Mouse (Mus musculus) midbrain, postnatal 0 days (tissue): Measurements from ENCODE around the gene Slc35a3. TPM values are rescaled to one million over a fixed set of nuclear protein-coding genes. Genes with fewer than 3 reads are reported as not detected.

Experiments
- ATAC-seq: fragments of 200-750 bp; cut with Nextera tagmentation; 2 replicates; pipeline ENCODE4 v1.8.0; 2017; ENCODE audit warnings: moderate number of reproducible peaks, mild to moderate bottlenecking, moderate TSS enrichment, moderate library complexity; ENCODE audit not compliant: low FRiP score
- DNase-seq: peaks from one replicate; pipeline ENCODE4 v3.0.0-alpha.2; 2015; ENCODE audit warnings: low spot score
- H3K27ac ChIP-seq: fragments of 300-500 bp; sonication (generic); 2 replicates; pipeline ENCODE4 v1.5.1; 2014; ENCODE audit warnings: low read depth, mild to moderate bottlenecking, low read length, mixed read lengths
- H3K27me3 ChIP-seq: fragments of 300-500 bp; sonication (generic); 2 replicates; pipeline ENCODE4 v1.6.1; 2014; ENCODE audit warnings: low read length, control low read depth, mixed read lengths; ENCODE audit not compliant: insufficient read depth
- H3K36me3 ChIP-seq: fragments of 300-500 bp; sonication (generic); 2 replicates; pipeline ENCODE4 v1.6.1; 2014; ENCODE audit warnings: low read length, control low read depth, mixed read lengths; ENCODE audit not compliant: insufficient read depth
- H3K4me1 ChIP-seq: fragments of 300-500 bp; sonication (generic); 2 replicates; pipeline ENCODE4 v1.6.1; 2014; ENCODE audit warnings: mild to moderate bottlenecking, control low read depth, antibody characterized with exemption, low read length, mixed read lengths; ENCODE audit not compliant: insufficient read depth
- H3K4me2 ChIP-seq: fragments of 300-500 bp; sonication (generic); 2 replicates; pipeline ENCODE4 v1.6.1; 2014; ENCODE audit warnings: low read depth, mild to moderate bottlenecking, low read length, mixed read lengths; ENCODE audit not compliant: poor library complexity, severe bottlenecking
- H3K4me3 ChIP-seq: fragments of 300-500 bp; sonication (generic); 2 replicates; pipeline ENCODE4 v1.5.1; 2014; ENCODE audit warnings: low read depth, mild to moderate bottlenecking, low read length, moderate library complexity
- H3K9ac ChIP-seq: fragments of 300-500 bp; sonication (generic); replicated peaks from 2 replicates; pipeline ENCODE4 v1.6.1; 2014; ENCODE audit warnings: mild to moderate bottlenecking, low read length, moderate library complexity, mixed read lengths; ENCODE audit not compliant: poor library complexity, severe bottlenecking
- H3K9me3 ChIP-seq: fragments of 300-500 bp; sonication (generic); 2 replicates; pipeline ENCODE4 v1.6.1; 2016; ENCODE audit warnings: low read length, control low read depth
- CTCF ChIP-seq: IDR thresholded peaks from 2 replicates; pipeline ENCODE4 v1.5.1; 2016; ENCODE audit warnings: antibody characterized with exemption, mild to moderate bottlenecking
- WGBS: fragments of 180-500 bp; shearing (Covaris S2); extraction: QIAGEN DNeasy Blood & Tissue Kit; methylation state at CpG from one replicate; pipeline ENCODE4 v1.1.7; 2014; 5-methylcytosine and 5-hydroxymethylcytosine counted together
- polyA plus RNA-seq: library from polyadenylated mRNA; unstranded; fragments of >200 nt; fragmentation: Nextera tagmentation; extraction: Ambion mirVana; gene quantifications from 2 replicates; pipeline ENCODE4 v1.2.1, GENCODE M21; 2015
- total RNA-seq: library from RNA; depleted of rRNA; stranded (reverse); fragments of >200 nt; gene quantifications from 2 replicates; pipeline ENCODE4 v1.2.3, GENCODE M21; 2014

The Slc35a3 gene
- total and polyA plus RNA-seq, 2 experiments from 2014 or later = 6.2 to 18.9 TPM

DNA sequence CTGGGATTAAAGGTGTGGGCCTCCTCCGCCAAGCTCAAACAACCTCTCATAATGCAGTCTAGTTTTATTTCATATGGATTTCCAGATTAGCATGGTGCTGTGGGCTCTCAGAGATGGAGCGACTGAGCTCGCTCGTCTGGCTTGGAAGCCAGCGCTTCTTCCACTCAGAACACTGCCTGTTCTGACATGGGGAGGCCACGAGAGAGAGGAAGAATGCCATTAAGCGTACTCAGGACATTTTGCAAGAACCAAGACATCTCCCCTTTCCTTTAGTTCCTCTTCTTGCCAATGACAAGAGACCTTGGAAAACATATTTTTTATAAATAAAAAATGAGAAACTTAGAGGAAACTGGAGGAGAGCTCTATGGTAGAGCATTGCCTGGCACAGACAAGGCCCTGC lies 63.8 kb downstream of the Slc35a3 start:
- Histone ChIP-seq H3K4me1 (no peaks in the 10 kb centered on the region), H3K4me3 (no peak overlapping the region), H3K9ac (no peak overlapping the region), H3K36me3 (peaks cover 27% of the 10 kb centered on the region), H3K9me3 (no peaks in the 10 kb centered on the region), H3K4me2 (no peak overlapping the region), H3K27me3 (no peaks in the 10 kb centered on the region), H3K27ac (no peak overlapping the region)
- TF ChIP-seq CTCF = no peak
- no peak for ATAC-seq
- WGBS = 93% methylated on average over 7 of the region's 7 CpGs
- DNase-seq = no peak

GRCm38 (mm10) chr3:116646387-116646786 lies 66.2 kb downstream of the Slc35a3 start:
- H3K9ac ChIP-seq = no peak overlapping the region
- no peak overlapping the region for H3K4me3 ChIP-seq
- 100% methylated on average over 1 of the region's 1 CpGs for WGBS
- no peak overlapping the region for H3K4me2 ChIP-seq
- DNase-seq (no peak), ATAC-seq (no peak)
- peaks cover 34% of the 10 kb centered on the region for H3K36me3 ChIP-seq
- no peaks in the 10 kb centered on the region for H3K4me1 ChIP-seq
- H3K9me3 ChIP-seq = no peaks in the 10 kb centered on the region
- TF ChIP-seq CTCF = no peak
- H3K27me3 ChIP-seq = no peaks in the 10 kb centered on the region
- H3K27ac ChIP-seq = no peak overlapping the region

DNA sequence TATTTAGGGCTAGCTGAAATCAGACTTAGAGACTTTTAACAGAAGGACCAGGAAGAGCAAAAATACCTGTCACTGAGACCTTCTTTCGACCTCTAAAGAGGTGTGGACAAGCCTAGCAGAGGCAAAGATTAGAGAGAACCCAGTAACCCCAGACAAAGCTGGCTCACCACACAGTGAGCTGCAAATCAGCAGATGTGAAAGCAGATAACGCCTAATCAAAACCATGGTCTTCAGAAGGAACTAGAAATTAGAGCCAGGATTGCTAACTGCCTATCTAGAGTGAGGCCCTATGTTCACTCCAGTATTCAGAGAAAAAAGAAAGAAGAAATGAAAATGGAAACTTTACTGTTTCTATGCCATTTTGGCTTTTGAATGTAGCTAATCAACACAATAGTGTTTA lies 70.3 kb downstream of the Slc35a3 start:
- H3K27ac ChIP-seq = no peak overlapping the region
- H3K4me1 ChIP-seq = no peaks in the 10 kb centered on the region
- no peak overlapping the region for H3K4me2 ChIP-seq
- DNase-seq (no peak), ATAC-seq (no peak)
- no peaks in the 10 kb centered on the region for H3K27me3 ChIP-seq
- H3K9ac ChIP-seq = no peak overlapping the region
- no peak overlapping the region for H3K4me3 ChIP-seq
- peaks cover 56% of the 10 kb centered on the region for H3K36me3 ChIP-seq
- WGBS = 89% methylated on average over 2 of the region's 2 CpGs
- TF ChIP-seq CTCF = no peak
- H3K9me3 ChIP-seq = no peaks in the 10 kb centered on the region

- Histone ChIP-seq H3K4me1 (no peaks in the 10 kb centered on the region), H3K9me3 (no peaks in the 10 kb centered on the region), H3K4me2 (no peak overlapping the region), H3K4me3 (no peak overlapping the region), H3K27ac (no peak overlapping the region), H3K36me3 (peaks cover 54% of the 10 kb centered on the region), H3K27me3 (no peaks in the 10 kb centered on the region), H3K9ac (no peak overlapping the region)
- DNase-seq (no peak), ATAC-seq (no peak)
- TF ChIP-seq CTCF = no peak
- 91% methylated on average over 6 of the region's 6 CpGs for WGBS
These were observed 70.7 kb downstream of the Slc35a3 start for GRCm38 (mm10) chr3:116641811-116642371.

GRCm38 (mm10) chr3:116640024-116640423 lies 72.6 kb downstream of the Slc35a3 start:
- H3K4me2 ChIP-seq = no peak overlapping the region
- no peak overlapping the region for H3K9ac ChIP-seq
- H3K27me3 ChIP-seq = no peaks in the 10 kb centered on the region
- H3K4me3 ChIP-seq = no peak overlapping the region
- no peaks in the 10 kb centered on the region for H3K9me3 ChIP-seq
- no peak overlapping the region for H3K27ac ChIP-seq
- ATAC-seq (no peak), DNase-seq (no peak)
- no peak for TF ChIP-seq CTCF
- no peaks in the 10 kb centered on the region for H3K4me1 ChIP-seq
- peaks cover 48% of the 10 kb centered on the region for H3K36me3 ChIP-seq
- 93% methylated on average over 1 of the region's 1 CpGs for WGBS

DNA sequence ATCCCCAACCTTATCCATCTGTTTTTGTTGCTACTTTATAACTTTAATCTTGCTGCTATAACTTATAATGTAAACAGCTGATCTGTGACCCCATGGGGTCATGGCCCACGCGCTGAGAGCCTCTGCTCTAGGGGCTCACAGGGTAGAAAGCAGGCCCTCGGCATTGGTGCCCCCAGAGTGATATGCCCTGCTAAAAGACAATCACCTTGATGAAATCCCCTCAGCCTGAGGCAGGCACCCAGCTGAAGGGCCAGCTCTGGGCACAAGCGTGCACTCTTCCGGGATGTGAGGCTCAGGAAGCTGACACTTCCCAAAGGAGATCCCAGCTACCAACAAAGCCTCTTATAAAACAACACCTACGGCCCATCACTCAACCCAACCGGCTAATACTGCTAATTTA lies 74.1 kb downstream of the Slc35a3 start:
- Histone ChIP-seq H3K27ac (no peak overlapping the region), H3K9ac (no peak overlapping the region), H3K27me3 (no peaks in the 10 kb centered on the region), H3K4me3 (no peak overlapping the region), H3K4me1 (no peaks in the 10 kb centered on the region), H3K4me2 (no peak overlapping the region), H3K9me3 (no peaks in the 10 kb centered on the region), H3K36me3 (peaks cover 58% of the 10 kb centered on the region)
- ATAC-seq (no peak), DNase-seq (no peak)
- 93% methylated on average over 7 of the region's 7 CpGs for WGBS
- no peak for TF ChIP-seq CTCF
